Mouse (Mus musculus): ENCODE measurements around the gene Gtpbp1. TPM values are rescaled to one million over a fixed set of nuclear protein-coding genes. Genes with fewer than 3 reads are reported as not detected.

Gene Gtpbp1
- polyA plus RNA-seq, 1 experiment: 52.7 TPM

GRCm38 (mm10) chr15:79650569-79650968 is 40.1 kb upstream of the Gtpbp1 start:
- Histone ChIP-seq H3K36me3 (ENCODE audit: control insufficient read depth, insufficient read depth) (no peaks in the 10 kb centered on the region), H3K27me3 (ENCODE audit: control insufficient read depth, insufficient read depth, insufficient read length) (no peaks in the 10 kb centered on the region), H3K4me3 (no peak overlapping the region), H3ac (ENCODE audit: control insufficient read depth, insufficient read length) (no peak overlapping the region), H3K79me2 (ENCODE audit: control insufficient read depth, insufficient read depth) (no peaks in the 10 kb centered on the region), H3K4me2 (ENCODE audit: low read depth) (no peak overlapping the region)
- TF ChIP-seq TCF3 (IDR thresholded peaks at IDR 0.05; ENCODE audit: insufficient read length, low read depth) (no peak), SRF (IDR thresholded peaks at IDR 0.05; ENCODE audit: control insufficient read depth, insufficient read length, low read depth) (no peak), REST (IDR thresholded peaks at IDR 0.05; ENCODE audit: insufficient read depth, insufficient read length) (no peak), USF1 (IDR thresholded peaks at IDR 0.05; ENCODE audit: low read depth) (no peak), MYOD1 (IDR thresholded peaks at IDR 0.05; ENCODE audit: control insufficient read depth in 1 of 3, insufficient read length in 2 of 3, low read depth in 2 of 3) (no peak)

GRCm38 (mm10) chr15:79651481-79651880 is 39.2 kb upstream of the Gtpbp1 start:
- Histone ChIP-seq H3ac (ENCODE audit: control insufficient read depth, insufficient read length) (no peak overlapping the region), H3K4me2 (ENCODE audit: low read depth) (no peak overlapping the region), H3K27me3 (ENCODE audit: control insufficient read depth, insufficient read depth, insufficient read length) (no peaks in the 10 kb centered on the region), H3K79me2 (ENCODE audit: control insufficient read depth, insufficient read depth) (no peaks in the 10 kb centered on the region), H3K36me3 (ENCODE audit: control insufficient read depth, insufficient read depth) (no peaks in the 10 kb centered on the region), H3K4me3 (no peak overlapping the region)
- TF ChIP-seq CEBPB (IDR thresholded peaks at IDR 0.05; ENCODE audit: insufficient read depth, poor library complexity, severe bottlenecking): no peak
- TF ChIP-seq REST (IDR thresholded peaks at IDR 0.05; ENCODE audit: insufficient read depth, insufficient read length): no peak
- TF ChIP-seq MAX (IDR thresholded peaks at IDR 0.05; ENCODE audit: low read depth): no peak
- no peak for TF ChIP-seq POLR2AphosphoS2 (IDR thresholded peaks at IDR 0.05; ENCODE audit: insufficient read length, low read depth)
- no peak for TF ChIP-seq MYOD1 (IDR thresholded peaks at IDR 0.05; ENCODE audit: control insufficient read depth in 1 of 3, insufficient read length in 2 of 3, low read depth in 2 of 3)
- no peak for TF ChIP-seq SRF (IDR thresholded peaks at IDR 0.05; ENCODE audit: control insufficient read depth, insufficient read length, low read depth)
- TF ChIP-seq POLR2A (IDR thresholded peaks at IDR 0.05; ENCODE audit: insufficient read length, low read depth): no peak
- TF ChIP-seq MYOG (IDR thresholded peaks at IDR 0.05; ENCODE audit: control insufficient read depth in 1 of 3, insufficient read depth in 1 of 3, insufficient read length in 2 of 3, low read depth in 2 of 3): no peak
- TF ChIP-seq E2F4 (IDR thresholded peaks at IDR 0.05; ENCODE audit: insufficient read depth): no peak
- no peak for TF ChIP-seq TCF12 (IDR thresholded peaks at IDR 0.05; ENCODE audit: insufficient read depth, poor library complexity, severe bottlenecking)

- H3K36me3 ChIP-seq (ENCODE audit: control insufficient read depth, insufficient read depth): no peaks in the 10 kb centered on the region
- H3K4me3 ChIP-seq: no peak overlapping the region
- H3K27me3 ChIP-seq (ENCODE audit: control insufficient read depth, insufficient read depth, insufficient read length): no peaks in the 10 kb centered on the region
- no peak for TF ChIP-seq MYOG (IDR thresholded peaks at IDR 0.05; ENCODE audit: control insufficient read depth in 1 of 3, insufficient read depth in 1 of 3, insufficient read length in 2 of 3, low read depth in 2 of 3)
- no peak for TF ChIP-seq TCF3 (IDR thresholded peaks at IDR 0.05; ENCODE audit: insufficient read length, low read depth)
- TF ChIP-seq MYOD1 (IDR thresholded peaks at IDR 0.05; ENCODE audit: control insufficient read depth in 1 of 3, insufficient read length in 2 of 3, low read depth in 2 of 3): no peak
- TF ChIP-seq SRF (IDR thresholded peaks at IDR 0.05; ENCODE audit: control insufficient read depth, insufficient read length, low read depth): no peak
- no peak for TF ChIP-seq TCF12 (IDR thresholded peaks at IDR 0.05; ENCODE audit: insufficient read depth, poor library complexity, severe bottlenecking)
- TF ChIP-seq MAX (IDR thresholded peaks at IDR 0.05; ENCODE audit: low read depth): no peak
- no peak for TF ChIP-seq REST (IDR thresholded peaks at IDR 0.05; ENCODE audit: insufficient read depth, insufficient read length)
- no peak for TF ChIP-seq POLR2A (IDR thresholded peaks at IDR 0.05; ENCODE audit: insufficient read length, low read depth)
- no peak for TF ChIP-seq USF1 (IDR thresholded peaks at IDR 0.05; ENCODE audit: low read depth)
- no peak for TF ChIP-seq CEBPB (IDR thresholded peaks at IDR 0.05; ENCODE audit: insufficient read depth, poor library complexity, severe bottlenecking)
- TF ChIP-seq E2F4 (IDR thresholded peaks at IDR 0.05; ENCODE audit: insufficient read depth): no peak
- H3ac ChIP-seq (ENCODE audit: control insufficient read depth, insufficient read length): no peak overlapping the region
- no peaks in the 10 kb centered on the region for H3K79me2 ChIP-seq (ENCODE audit: control insufficient read depth, insufficient read depth)
- no peak overlapping the region for H3K4me2 ChIP-seq (ENCODE audit: low read depth)
These were observed 34.2 kb upstream of the Gtpbp1 start for GRCm38 (mm10) chr15:79656451-79656850.

- Histone ChIP-seq H3K79me2 (ENCODE audit: control insufficient read depth, insufficient read depth) (no peaks in the 10 kb centered on the region), H3K4me2 (ENCODE audit: low read depth) (peak overlapping the region; percentile 84), H3K4me3 (peak overlapping the region; percentile 70), H3K36me3 (ENCODE audit: control insufficient read depth, insufficient read depth) (no peaks in the 10 kb centered on the region), H3K27me3 (ENCODE audit: control insufficient read depth, insufficient read depth, insufficient read length) (no peaks in the 10 kb centered on the region), H3ac (ENCODE audit: control insufficient read depth, insufficient read length) (peak overlapping the region; percentile 40)
- TF ChIP-seq POLR2AphosphoS2 (IDR thresholded peaks at IDR 0.05; ENCODE audit: insufficient read length, low read depth): no peak
- no peak for TF ChIP-seq TCF12 (IDR thresholded peaks at IDR 0.05; ENCODE audit: insufficient read depth, poor library complexity, severe bottlenecking)
- no peak for TF ChIP-seq REST (IDR thresholded peaks at IDR 0.05; ENCODE audit: insufficient read depth, insufficient read length)
- TF ChIP-seq USF1 (IDR thresholded peaks at IDR 0.05; ENCODE audit: low read depth): no peak
- no peak for TF ChIP-seq MYOG (IDR thresholded peaks at IDR 0.05; ENCODE audit: control insufficient read depth in 1 of 3, insufficient read depth in 1 of 3, insufficient read length in 2 of 3, low read depth in 2 of 3)
- no peak for TF ChIP-seq MAX (IDR thresholded peaks at IDR 0.05; ENCODE audit: low read depth)
- TF ChIP-seq E2F4 (IDR thresholded peaks at IDR 0.05; ENCODE audit: insufficient read depth): no peak
- TF ChIP-seq POLR2A (IDR thresholded peaks at IDR 0.05; ENCODE audit: insufficient read length, low read depth): no peak
- no peak for TF ChIP-seq SRF (IDR thresholded peaks at IDR 0.05; ENCODE audit: control insufficient read depth, insufficient read length, low read depth)
- no peak for TF ChIP-seq TCF3 (IDR thresholded peaks at IDR 0.05; ENCODE audit: insufficient read length, low read depth)
- no peak for TF ChIP-seq CEBPB (IDR thresholded peaks at IDR 0.05; ENCODE audit: insufficient read depth, poor library complexity, severe bottlenecking)
- no peak for TF ChIP-seq MYOD1 (IDR thresholded peaks at IDR 0.05; ENCODE audit: control insufficient read depth in 1 of 3, insufficient read length in 2 of 3, low read depth in 2 of 3)
These were observed 32.7 kb upstream of the Gtpbp1 start for GRCm38 (mm10) chr15:79657837-79658530.
